Comparison of ENCODE assay signal across 26 mouse cellular contexts in the genomic region with DNA sequence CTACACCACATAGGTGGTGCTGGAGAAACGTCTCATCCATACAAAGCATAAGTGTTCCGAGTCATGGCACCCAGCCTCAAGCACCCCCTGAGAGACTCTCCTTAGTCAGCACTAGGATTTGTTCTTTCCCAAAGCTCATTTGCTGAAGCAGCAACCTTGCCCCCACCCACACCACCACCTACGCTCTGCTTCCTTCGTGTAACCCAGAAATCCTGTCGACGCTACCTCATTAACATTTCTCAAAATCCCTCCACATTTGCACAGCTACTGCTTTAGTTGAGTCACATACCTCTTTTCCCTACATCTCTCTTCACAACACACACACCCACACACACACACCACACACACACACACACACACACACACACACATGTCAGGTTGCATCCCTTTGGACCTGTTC. TPM values are rescaled to one million over a fixed set of nuclear protein-coding genes. Genes with fewer than 3 reads are reported as not detected.
DNase-seq lines count a peak whose midpoint lies in the region; ATAC-seq lines count a peak whose summit lies in the region.
"Had no signal": no experiment of that assay in that cellular context is flagged by ENCODE, and none has a peak within 500 bp of the region (broad histone marks: within the 10 kb centered on the region; RNA-seq: fewer than 3 reads in every experiment).

No protein-coding gene starts in this region.

- intact Hi-C loops in heart, postnatal 14 days (cut with DNase I) = no loop called here
- intact Hi-C loops in left cerebral cortex, postnatal 25 days (cut with DNase I) = loop anchor here (1.0 kb wide), 1 partner anchor 167 kb away; no protein-coding TSS in a partner anchor

- no peaks in the 10 kb centered on the region for H3K27me3 ChIP-seq in midbrain, embryonic 13.5 days
- H3K27me3 ChIP-seq: forebrain, embryonic 13.5 days; hindbrain, embryonic 15.5 days; limb, embryonic 13.5 days; liver, embryonic 12.5 days; midbrain, embryonic 12.5 days had no signal

- ATAC-seq in midbrain, embryonic 13.5 days = no peak
- ATAC-seq: activated CD4-positive, CD25-positive, alpha-beta regulatory T cell, adult 4 months; forebrain, embryonic 13.5 days; liver, embryonic 12.5 days had no signal

- WGBS in midbrain, embryonic 13.5 days = 95% methylated on average over 6 of the region's 6 CpGs

- H3K27ac ChIP-seq in midbrain, embryonic 13.5 days = no peak overlapping the region
- H3K27ac ChIP-seq: forebrain, embryonic 13.5 days; heart, embryonic 10.5 days; hindbrain, embryonic 15.5 days; limb, embryonic 13.5 days; liver, embryonic 12.5 days; midbrain, embryonic 12.5 days had no signal

- H3K36me3 ChIP-seq in midbrain, embryonic 13.5 days = no peaks in the 10 kb centered on the region
- H3K36me3 ChIP-seq: heart, embryonic 10.5 days; hindbrain, embryonic 15.5 days; limb, embryonic 13.5 days; liver, embryonic 12.5 days; midbrain, embryonic 12.5 days had no signal

- H3K4me1 ChIP-seq in midbrain, embryonic 13.5 days (replicated peaks) = no peaks in the 10 kb centered on the region
- H3K4me1 ChIP-seq: forebrain, embryonic 13.5 days; heart, embryonic 10.5 days; hindbrain, embryonic 15.5 days; limb, embryonic 13.5 days; liver, embryonic 12.5 days; midbrain, embryonic 12.5 days had no signal

- H3K4me3 ChIP-seq in midbrain, embryonic 13.5 days (replicated peaks) = no peak overlapping the region
- H3K4me3 ChIP-seq: forebrain, embryonic 13.5 days; heart, embryonic 10.5 days; hindbrain, embryonic 15.5 days; limb, embryonic 13.5 days; liver, embryonic 12.5 days; midbrain, embryonic 12.5 days had no signal

- no peak overlapping the region for H3K4me2 ChIP-seq in midbrain, embryonic 13.5 days (replicated peaks)
- H3K4me2 ChIP-seq: forebrain, embryonic 13.5 days; hindbrain, embryonic 15.5 days; limb, embryonic 13.5 days; liver, embryonic 12.5 days; midbrain, embryonic 12.5 days had no signal

- DNase-seq in heart, adult 11 months = peak; percentile 79
- DNase-seq in heart, postnatal 14 days = no peak
- DNase-seq in right cerebral cortex, adult 2 months (ENCODE audit: low spot score in 2 of 2) = peak; percentile 63 to 64
- no peak for DNase-seq in right cerebral cortex, postnatal 4 days
- DNase-seq in left cerebral cortex, postnatal 25 days (ENCODE audit: low spot score in 2 of 2) = peak; percentile 23 to 87
- peak; percentile 82 for DNase-seq in telencephalon, adult 2 months (ENCODE audit: low read depth, low spot score)
- DNase-seq in adrenal gland, adult 8-10 months = no peak
- DNase-seq: adrenal gland, postnatal 10 days; cerebellum, adult 9-10 months; kidney, adult 2 months; kidney, postnatal 14 days; lung, adult 18-20 months; lung, postnatal 14 days; thymus, postnatal 14 days had no signal

- H3K9me3 ChIP-seq in midbrain, embryonic 13.5 days = no peaks in the 10 kb centered on the region
- H3K9me3 ChIP-seq: forebrain, embryonic 13.5 days; heart, embryonic 10.5 days; hindbrain, embryonic 15.5 days; limb, embryonic 13.5 days; liver, embryonic 12.5 days; midbrain, embryonic 12.5 days had no signal

- no peak overlapping the region for H3K9ac ChIP-seq in midbrain, embryonic 13.5 days (replicated peaks)
- H3K9ac ChIP-seq: forebrain, embryonic 13.5 days; hindbrain, embryonic 15.5 days; limb, embryonic 13.5 days; liver, embryonic 12.5 days; midbrain, embryonic 12.5 days had no signal

RNA-seq across cellular contexts. Expression of a gene that starts 50.1 kb away (rescaled TPM):
- total RNA-seq in heart, postnatal 14 days (2021) = 10 to 100 TPM; 57.0 to 68.3 TPM
- 10 to 100 TPM; 14.1 to 14.2 TPM for total RNA-seq in left cerebral cortex, postnatal 25 days (2021)
- total RNA-seq in adrenal gland, adult 8-10 months (2022) = not detected
- polyA plus RNA-seq in midbrain, embryonic 13.5 days (2015; fragmentation: Nextera tagmentation; extraction: Ambion mirVana) = 3.0 and 3.3 TPM in 2 replicates
- total RNA-seq: hematopoietic stem cell, adult 5-6 weeks; megakaryocyte, adult 5-6 weeks; monocyte, adult 5-6 weeks; neutrophil, adult 5-6 weeks had no signal
- polyA plus RNA-seq: activated CD4-positive, CD25-positive, alpha-beta regulatory T cell, adult 4 months had no signal

Comparison
In these comparisons a context has a peak if more than half of its experiments do, and no peak if none do; other contexts are left out.
1. DNase-seq: peak in heart, adult 11 months (single experiment), right cerebral cortex, adult 2 months (2 of 2), left cerebral cortex, postnatal 25 days (2 of 2) and telencephalon, adult 2 months (single experiment); none in heart, postnatal 14 days (0 of 2), right cerebral cortex, postnatal 4 days (single experiment) and adrenal gland, adult 8-10 months (single experiment).
2. RNA of a gene that starts 50.1 kb away (total RNA-seq): 57.0 to 68.3 TPM in heart, postnatal 14 days and 14.1 to 14.2 TPM in left cerebral cortex, postnatal 25 days; not detected in adrenal gland, adult 8-10 months; every median in the first group is over 10 times any median in the second.